Mouse (Mus musculus) frontal cortex, postnatal 36 days (tissue): ENCODE data around the gene Prx.

Source experiments
- DNase-seq, 2 experiments: peaks; one replicate each; pipeline ENCODE4 v3.0.0; 2022; ENCODE audit warnings: low spot score in 2 of 2

The Prx gene

DNA sequence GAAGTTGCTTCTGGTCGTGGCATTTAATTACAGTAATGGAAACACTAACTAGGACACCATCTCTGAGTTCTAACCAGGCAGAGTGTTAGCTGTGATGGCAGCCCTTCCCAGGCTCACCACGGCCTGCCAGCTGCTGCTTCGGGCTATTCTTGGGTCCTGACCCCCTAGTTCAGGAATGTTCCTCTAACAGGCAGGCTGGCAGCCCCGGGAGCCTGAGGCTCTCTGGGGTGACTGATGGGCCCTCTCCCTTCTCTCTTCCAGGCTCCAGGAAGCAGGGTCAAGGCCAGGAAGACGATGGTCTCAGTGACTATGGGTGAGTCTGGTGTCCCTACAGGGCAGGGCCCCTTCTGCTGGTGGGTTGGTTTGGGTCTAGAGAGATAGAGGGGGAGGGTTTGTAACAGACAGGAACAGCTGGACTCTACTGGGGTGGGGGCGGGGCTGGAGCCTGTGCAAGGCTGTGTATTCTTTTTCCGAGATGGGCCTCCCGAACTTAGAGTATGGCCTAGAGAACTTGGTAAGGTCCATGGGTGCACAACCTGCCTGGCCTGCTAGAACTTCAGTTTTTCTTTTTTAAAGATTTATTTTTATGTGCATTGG, 61.3 kb downstream of the Prx start:
- DNase-seq = no peak

DNA sequence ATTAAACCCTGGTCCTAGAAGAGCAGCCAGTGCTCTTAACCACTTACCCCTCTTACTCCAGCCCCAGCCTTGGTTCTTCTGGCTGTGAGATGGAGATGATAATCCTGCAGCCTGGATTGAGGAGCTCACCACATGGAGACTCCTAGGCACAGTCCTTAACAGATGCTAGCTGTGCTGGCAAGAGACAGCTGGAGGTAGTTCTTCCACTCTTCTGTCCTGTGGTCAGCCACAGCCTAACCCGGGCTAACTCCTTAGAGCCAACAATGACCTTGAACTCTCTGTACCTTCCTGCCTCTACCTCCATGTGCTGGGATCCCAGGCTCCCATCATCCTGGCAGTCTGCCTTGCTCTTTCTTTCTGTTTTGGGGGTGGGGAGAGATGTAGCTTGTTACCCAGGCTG, 61.9 kb downstream of the Prx start:
- no peak for DNase-seq
